13 mouse cellular contexts compared by ENCODE assay signal in the genomic region with DNA sequence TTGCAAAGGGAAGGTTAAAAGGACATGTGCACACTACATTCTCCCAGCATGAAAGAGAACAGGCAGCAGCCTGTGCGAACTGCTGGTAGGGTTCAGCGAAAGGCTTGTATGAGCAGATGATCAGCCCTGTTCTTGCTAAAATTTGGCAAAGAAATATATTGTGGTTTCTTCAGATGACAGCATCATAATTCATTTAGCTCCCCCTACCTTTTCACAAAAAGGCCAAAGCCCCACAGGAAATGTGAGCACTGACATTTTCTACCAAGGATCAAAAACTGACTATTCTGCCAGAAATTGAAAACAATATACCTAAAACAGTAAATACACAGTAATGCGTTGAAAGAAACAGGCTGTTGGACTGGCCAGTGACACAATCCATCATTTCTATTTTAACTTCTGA.
DNase-seq lines count a peak whose midpoint lies in the region; ATAC-seq and TF ChIP-seq lines count a peak whose summit lies in the region.
"Had no signal": no experiment of that assay in that cellular context is flagged by ENCODE, and none has a peak within 500 bp of the region (broad histone marks: within the 10 kb centered on the region; RNA-seq: fewer than 3 reads in every experiment).

No protein-coding gene starts in this region.

- peak; percentile 9 for DNase-seq in forebrain, postnatal 0 days
- peak; percentile 10 for DNase-seq in layer of hippocampus, adult 9-11 months
- DNase-seq in layer of hippocampus, adult 8-10 months (ENCODE audit: low spot score in 2 of 2) = no peak
- DNase-seq in 3T3-L1 (ENCODE audit: low read depth, low spot score) = peak; percentile 59
- peak; percentile 15 for DNase-seq in NIH3T3 (ENCODE audit: low read depth)
- DNase-seq: gastrocnemius, postnatal 14 days; thymus, postnatal 36 days had no signal

- no peak overlapping the region for H3K27ac ChIP-seq in forebrain, postnatal 0 days (ENCODE audit: low read depth, low read length)
- no peak overlapping the region for H3K27ac ChIP-seq in forebrain, embryonic 13.5 days
- H3K27ac ChIP-seq: limb, embryonic 12.5 days had no signal

- no peak overlapping the region for H3K4me3 ChIP-seq in forebrain, postnatal 0 days (ENCODE audit: low read depth, low read length)
- no peak overlapping the region for H3K4me3 ChIP-seq in forebrain, embryonic 13.5 days
- H3K4me3 ChIP-seq: limb, embryonic 12.5 days had no signal

- no peak overlapping the region for H3K4me2 ChIP-seq in forebrain, postnatal 0 days (ENCODE audit: low read depth)
- no peak overlapping the region for H3K4me2 ChIP-seq in forebrain, embryonic 13.5 days
- H3K4me2 ChIP-seq: limb, embryonic 12.5 days had no signal

- 63% methylated on average over 3 of the region's 3 CpGs for WGBS in forebrain, postnatal 0 days
- 85% methylated on average over 3 of the region's 3 CpGs for WGBS in forebrain, embryonic 13.5 days

- H3K27me3 ChIP-seq in forebrain, postnatal 0 days (ENCODE audit: insufficient read depth, low read length) = no peaks in the 10 kb centered on the region
- no peaks in the 10 kb centered on the region for H3K27me3 ChIP-seq in forebrain, embryonic 13.5 days
- H3K27me3 ChIP-seq: limb, embryonic 12.5 days had no signal

- peak; percentile 25; the same call in 1 of the 2 replicates for ATAC-seq in forebrain, postnatal 0 days
- no peak for ATAC-seq in forebrain, embryonic 13.5 days
- no peak for ATAC-seq in granulocyte monocyte progenitor cell, adult 5-6 weeks (replicated peaks; ENCODE audit: poor library complexity, severe bottlenecking)
- ATAC-seq: CD4-positive, CD25-positive, alpha-beta regulatory T cell, adult 4 months; forebrain, embryonic 16.5 days had no signal

- H3K4me1 ChIP-seq in forebrain, postnatal 0 days (ENCODE audit: insufficient read depth) = no peaks in the 10 kb centered on the region
- no peaks in the 10 kb centered on the region for H3K4me1 ChIP-seq in forebrain, embryonic 13.5 days
- H3K4me1 ChIP-seq: limb, embryonic 12.5 days had no signal

- no peaks in the 10 kb centered on the region for H3K36me3 ChIP-seq in forebrain, postnatal 0 days (ENCODE audit: insufficient read depth)
- H3K36me3 ChIP-seq in forebrain, embryonic 13.5 days (ENCODE audit: poor library complexity, severe bottlenecking) = no peaks in the 10 kb centered on the region
- H3K36me3 ChIP-seq: G1E; limb, embryonic 12.5 days had no signal

- no peak for TF ChIP-seq CTCF in forebrain, postnatal 0 days (IDR thresholded peaks at IDR 0.05; ENCODE audit: low read depth)

- no peak overlapping the region for H3K9ac ChIP-seq in forebrain, postnatal 0 days
- no peak overlapping the region for H3K9ac ChIP-seq in forebrain, embryonic 13.5 days
- H3K9ac ChIP-seq: limb, embryonic 12.5 days had no signal

- H3K9me3 ChIP-seq in forebrain, postnatal 0 days (ENCODE audit: low read length) = no peaks in the 10 kb centered on the region
- no peaks in the 10 kb centered on the region for H3K9me3 ChIP-seq in forebrain, embryonic 13.5 days (replicated peaks)
- H3K9me3 ChIP-seq: G1E; limb, embryonic 12.5 days had no signal

Comparison
In these comparisons a context has a peak if more than half of its experiments do, and no peak if none do; other contexts are left out.
1. DNase-seq: peak in forebrain, postnatal 0 days (single experiment), layer of hippocampus, adult 9-11 months (single experiment), 3T3-L1 (single experiment) and NIH3T3 (single experiment); none in layer of hippocampus, adult 8-10 months (0 of 2).